Mouse (Mus musculus) limb, embryonic 14.5 days (tissue): Measurements from ENCODE around the gene Tmeff2. TPM values are rescaled to one million over a fixed set of nuclear protein-coding genes. Genes with fewer than 3 reads are reported as not detected.

Experiments
- ATAC-seq: fragments of 200-750 bp; cut with Nextera tagmentation; 2 replicates; pipeline ENCODE4 v1.8.0; 2017; ENCODE audit warnings: low read depth, moderate number of reproducible peaks, moderate TSS enrichment; ENCODE audit not compliant: low FRiP score
- DNase-seq: peaks from one replicate; pipeline ENCODE4 v3.0.0-alpha.2; 2015; ENCODE audit warnings: low spot score
- H3K27ac ChIP-seq: fragments of 300-500 bp; sonication (generic); replicated peaks from 2 replicates; pipeline ENCODE4 v1.5.1; 2014; ENCODE audit warnings: low read depth, mild to moderate bottlenecking, low read length, moderate library complexity, mixed read lengths
- H3K27me3 ChIP-seq: fragments of 300-500 bp; sonication (generic); 2 replicates; pipeline ENCODE4 v1.6.1; 2014; ENCODE audit warnings: low read length, mixed read lengths; ENCODE audit not compliant: control insufficient read depth, insufficient read depth
- H3K36me3 ChIP-seq: fragments of 300-500 bp; sonication (generic); 2 replicates; pipeline ENCODE4 v1.6.1; 2014; ENCODE audit warnings: mild to moderate bottlenecking, low read length, moderate library complexity, mixed read lengths; ENCODE audit not compliant: control insufficient read depth, insufficient read depth
- H3K4me1 ChIP-seq: fragments of 300-500 bp; sonication (generic); 2 replicates; pipeline ENCODE4 v1.6.1; 2014; ENCODE audit warnings: antibody characterized with exemption, low read length, mixed read lengths; ENCODE audit not compliant: control insufficient read depth, insufficient read depth
- H3K4me2 ChIP-seq: fragments of 300-500 bp; sonication (generic); replicated peaks from 2 replicates; pipeline ENCODE4 v1.6.1; 2014; ENCODE audit warnings: low read depth, mild to moderate bottlenecking, low read length, moderate library complexity; ENCODE audit not compliant: severe bottlenecking
- H3K4me3 ChIP-seq: fragments of 300-500 bp; sonication (generic); replicated peaks from 2 replicates; pipeline ENCODE4 v1.5.1; 2014; ENCODE audit warnings: low read length
- H3K9ac ChIP-seq: fragments of 300-500 bp; sonication (generic); 2 replicates; pipeline ENCODE4 v1.6.1; 2014; ENCODE audit warnings: mild to moderate bottlenecking, low read depth, low read length, moderate library complexity; ENCODE audit not compliant: severe bottlenecking
- H3K9me3 ChIP-seq: fragments of 300-500 bp; sonication (generic); 2 replicates; pipeline ENCODE4 v1.6.1; 2016; ENCODE audit warnings: low read length; ENCODE audit not compliant: control insufficient read depth
- POLR2A ChIP-seq: fragments of 200-500 bp; IDR thresholded peaks from 2 replicates; pipeline ENCODE4 v1.8.0; 2012; ENCODE audit warnings: inconsistent platforms, mild to moderate bottlenecking, moderate library complexity, borderline replicate concordance; ENCODE audit not compliant: insufficient read depth, insufficient read length; ENCODE audit errors: extremely low read depth
- WGBS: fragments of 180-500 bp; shearing (Covaris S2); extraction: QIAGEN DNeasy Blood & Tissue Kit; methylation state at CpG from one replicate; pipeline ENCODE4 v1.1.7; 2014; 5-methylcytosine and 5-hydroxymethylcytosine counted together
- polyA plus RNA-seq, 2 experiments: library from polyadenylated mRNA; depleted of rRNA in 1 of 2; stranded (reverse) in 1 of 2; unstranded in 1 of 2; fragments of >200 nt; fragmentation: Nextera tagmentation in 1 of 2; extraction: Ambion mirVana in 1 of 2; gene quantifications; 2 replicates each; pipeline versions ENCODE4 v1.2.1 to v1.2.3; 2012 to 2014

The Tmeff2 gene
- polyA plus RNA-seq, 2 experiments = 18.0 to 23.3 TPM

DNA sequence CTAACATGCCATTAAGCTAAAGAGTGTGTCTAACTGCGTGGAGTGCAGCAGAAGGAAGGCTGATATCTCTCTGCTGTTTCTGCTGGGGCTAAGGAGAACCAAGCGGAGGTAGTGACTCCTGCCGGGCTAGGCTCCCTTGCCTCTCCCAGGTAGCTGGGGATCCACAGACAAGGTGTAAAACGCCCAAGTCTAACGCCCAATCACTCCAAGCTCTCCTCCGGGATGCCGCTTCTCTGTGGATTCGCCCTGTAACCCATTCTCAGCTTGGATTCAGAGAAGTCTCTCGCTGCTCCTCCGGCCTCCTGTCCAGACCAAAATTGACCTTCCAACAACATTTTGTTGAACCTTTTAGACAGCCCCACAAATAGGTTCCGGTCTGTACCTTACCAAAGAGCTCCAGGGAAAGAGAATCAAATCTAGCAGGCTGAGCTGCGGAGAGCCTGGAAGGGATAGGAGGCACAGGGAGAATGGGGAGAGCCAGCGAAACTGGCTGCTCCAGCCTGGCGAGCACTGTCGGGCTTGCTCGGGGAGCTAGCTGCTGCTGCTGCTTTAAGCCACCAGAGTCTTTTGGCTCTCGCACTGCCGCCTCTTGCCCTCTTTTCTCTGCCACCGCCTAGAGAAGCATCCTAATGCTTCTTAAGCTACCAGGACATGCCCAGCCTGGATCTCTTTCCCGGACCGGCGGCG, 26.1 kb downstream of the Tmeff2 start:
- Histone ChIP-seq H3K4me1 (peaks cover 5% of the 10 kb centered on the region; the same call in 1 of the 2 replicates), H3K9me3 (no peaks in the 10 kb centered on the region), H3K4me3 (peak overlapping the region; percentile 56), H3K9ac (peak overlapping the region; percentile 56), H3K4me2 (peak overlapping the region; percentile 100), H3K27ac (no peak overlapping the region), H3K36me3 (no peaks in the 10 kb centered on the region), H3K27me3 (peaks cover 27% of the 10 kb centered on the region)
- 2% methylated on average over 23 of the region's 23 CpGs for WGBS
- ATAC-seq (peak; percentile 14; the same call in 1 of the 2 replicates), DNase-seq (peak; percentile 16)
- TF ChIP-seq POLR2A = no peak

DNA sequence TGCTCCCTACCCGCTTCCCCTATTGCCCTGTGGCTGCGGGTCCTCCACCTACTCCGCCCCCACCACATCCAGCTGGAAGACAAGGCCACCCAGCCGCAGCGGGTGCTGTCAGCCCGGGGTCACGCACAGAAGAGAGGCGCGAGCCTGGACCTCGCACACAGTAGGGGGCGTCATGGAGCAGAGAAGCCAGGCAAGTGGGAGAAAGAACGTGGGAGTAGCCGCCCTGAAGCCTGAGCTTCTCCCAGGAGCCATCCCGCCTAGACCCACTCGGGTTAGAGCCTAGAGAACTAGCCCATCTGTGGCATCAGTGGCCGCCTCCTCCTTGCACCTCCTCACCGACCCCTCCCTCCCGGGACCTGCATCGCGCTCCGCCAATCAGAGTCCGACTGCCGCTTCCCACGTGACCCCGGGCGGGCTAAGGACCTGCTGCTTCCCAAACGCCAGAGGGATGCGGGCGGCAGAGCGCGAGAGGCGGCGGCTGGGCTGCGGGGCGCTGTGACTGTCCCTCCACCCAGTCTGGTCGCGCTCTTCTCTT, 26.7 kb downstream of the Tmeff2 start:
- Histone ChIP-seq H3K9ac (peak overlapping the region; percentile 56), H3K4me1 (peaks cover 5% of the 10 kb centered on the region; the same call in 1 of the 2 replicates), H3K27ac (no peak overlapping the region), H3K27me3 (peaks cover 27% of the 10 kb centered on the region), H3K4me2 (peak overlapping the region; percentile 100), H3K36me3 (no peaks in the 10 kb centered on the region), H3K9me3 (no peaks in the 10 kb centered on the region), H3K4me3 (peak overlapping the region; percentile 56)
- WGBS = 0% methylated on average over 12 of the region's 37 CpGs
- peak; percentile 85 for DNase-seq
- ATAC-seq = peak; percentile 97
- TF ChIP-seq POLR2A = 0 out of 2 replicates have a peak, but pooled peaks have one; percentile 12

DNA sequence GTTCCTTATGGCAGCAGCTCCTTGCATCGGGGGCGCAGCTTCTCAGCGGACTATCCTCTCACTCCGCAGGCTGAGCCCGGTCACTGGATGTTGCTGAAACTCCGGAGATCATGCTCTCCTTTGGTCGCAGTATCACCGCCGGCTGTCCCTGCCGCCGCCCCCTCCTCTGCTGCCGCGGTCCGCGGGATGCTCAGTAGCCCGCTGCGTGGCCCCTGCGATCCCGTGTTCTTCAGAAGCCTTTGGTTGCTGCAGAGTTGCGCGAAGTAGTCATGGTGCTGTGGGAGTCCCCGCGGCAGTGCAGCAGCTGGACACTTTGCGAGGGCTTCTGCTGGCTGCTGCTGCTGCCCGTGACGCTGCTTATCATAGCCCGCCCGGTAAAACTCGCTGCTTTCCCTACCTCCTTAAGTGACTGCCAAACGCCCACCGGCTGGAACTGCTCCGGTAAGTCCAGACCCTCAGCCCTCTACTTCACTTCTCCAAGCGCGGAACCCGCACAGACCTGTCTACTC, 27.3 kb downstream of the Tmeff2 start:
- Histone ChIP-seq H3K27ac (no peak overlapping the region), H3K4me3 (peak overlapping the region; percentile 56), H3K27me3 (peaks cover 27% of the 10 kb centered on the region), H3K36me3 (no peaks in the 10 kb centered on the region), H3K9ac (peak overlapping the region; percentile 52), H3K4me1 (peaks cover 5% of the 10 kb centered on the region; the same call in 1 of the 2 replicates), H3K4me2 (peak overlapping the region; percentile 100), H3K9me3 (no peaks in the 10 kb centered on the region)
- no peak for TF ChIP-seq POLR2A
- peak; percentile 64 for ATAC-seq
- DNase-seq = no peak
- under 1% methylated on average over 34 of the region's 35 CpGs for WGBS

DNA sequence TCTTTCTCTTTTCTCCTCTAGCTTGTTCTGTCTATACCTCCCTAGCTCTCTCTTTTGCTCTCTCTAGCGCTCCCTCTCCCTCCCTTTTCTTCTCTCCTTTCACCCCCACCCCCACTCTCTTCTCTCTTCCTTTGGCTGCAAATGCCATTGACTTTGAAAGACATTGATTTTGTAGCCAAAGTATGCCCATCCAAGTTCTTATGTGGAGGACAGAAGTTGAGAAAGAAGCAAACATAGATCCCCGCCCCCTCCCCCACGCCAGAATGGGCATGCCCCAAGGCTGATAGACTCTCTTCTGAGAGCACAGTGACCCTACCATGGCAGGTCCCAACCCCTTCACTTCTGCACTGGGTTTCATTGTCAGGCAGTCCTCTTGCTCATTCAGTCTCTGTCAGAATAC, 28.3 kb downstream of the Tmeff2 start:
- Histone ChIP-seq H3K9ac (no peak overlapping the region), H3K36me3 (no peaks in the 10 kb centered on the region), H3K4me2 (peak overlapping the region; percentile 100), H3K9me3 (no peaks in the 10 kb centered on the region), H3K4me1 (peaks cover 5% of the 10 kb centered on the region; the same call in 1 of the 2 replicates), H3K27me3 (peaks cover 27% of the 10 kb centered on the region), H3K4me3 (peak overlapping the region; percentile 56), H3K27ac (no peak overlapping the region)
- ATAC-seq (no peak), DNase-seq (no peak)
- no peak for TF ChIP-seq POLR2A
- 19% methylated on average over 3 of the region's 3 CpGs for WGBS

DNA sequence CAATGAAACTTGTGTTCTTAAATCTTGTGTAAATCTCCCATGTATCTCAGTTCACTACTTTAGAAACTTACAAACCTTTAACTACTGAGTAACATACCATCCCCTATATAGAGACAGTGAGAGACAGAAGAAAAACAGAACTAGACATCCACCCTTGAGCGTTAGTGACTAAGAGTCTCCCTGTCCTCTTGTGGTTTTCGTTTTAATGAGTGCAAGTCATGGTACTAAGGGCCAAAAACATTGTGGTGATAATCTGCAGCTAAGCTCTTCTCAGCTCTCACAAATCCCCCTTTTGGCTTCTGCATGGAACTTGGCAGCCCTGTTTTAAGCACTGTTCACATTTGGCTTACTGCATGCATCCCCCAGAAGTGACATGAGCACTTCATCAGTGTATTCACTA, 34.6 kb downstream of the Tmeff2 start:
- H3K4me3 ChIP-seq = no peak overlapping the region

More for the DNA sequence above, 34.6 kb downstream of the Tmeff2 start:
- Histone ChIP-seq H3K9ac (no peak overlapping the region), H3K27ac (no peak overlapping the region), H3K36me3 (no peaks in the 10 kb centered on the region), H3K9me3 (no peaks in the 10 kb centered on the region), H3K4me1 (no peaks in the 10 kb centered on the region), H3K4me2 (no peak overlapping the region), H3K27me3 (no peaks in the 10 kb centered on the region)
- ATAC-seq = no peak
- no peak for TF ChIP-seq POLR2A
- DNase-seq = no peak
- 63% methylated on average over 2 of the region's 2 CpGs for WGBS
